Mouse (Mus musculus): ENCODE measurements at regions not wholly inside any gene's neighbourhood (a gene's known extent, or its start where the extent isn't known, plus 50 kb on each side); places are given as distances from the start of the nearest gene placed in this dataset.

GRCm38 (mm10) chr6:36248219-36248618 lies 139.7 kb upstream of the Chrm2 start:
- no peaks in the 10 kb centered on the region for H3K36me3 ChIP-seq (ENCODE audit: control insufficient read depth, insufficient read depth, low read length, poor library complexity, severe bottlenecking)
- H3K9me3 ChIP-seq (ENCODE audit: control insufficient read depth, insufficient read depth, low read depth, low read length), result no peaks in the 10 kb centered on the region
- no peaks in the 10 kb centered on the region for H3K4me1 ChIP-seq (ENCODE audit: control insufficient read depth in 2 of 2, insufficient read depth in 2 of 2, low read length in 2 of 2, poor library complexity in 1 of 2)
- H3K4me3 ChIP-seq (ENCODE audit: insufficient read depth in 1 of 2, low read depth in 1 of 2, low read length in 2 of 2, poor library complexity in 1 of 2, severe bottlenecking in 1 of 2), result no peak overlapping the region
- DNase-seq (ENCODE audit: low read depth, low spot score), result no peak
- no peak overlapping the region for H3K27ac ChIP-seq (ENCODE audit: insufficient read depth, low read depth, low read length, poor library complexity, severe bottlenecking)
- TF ChIP-seq ZNF384 (IDR thresholded peaks at IDR 0.05; ENCODE audit: low read depth, low read length), result no peak
- no peak for TF ChIP-seq CHD2 (IDR thresholded peaks at IDR 0.05; ENCODE audit: low read depth, low read length)
- no peak for TF ChIP-seq ZC3H11A (IDR thresholded peaks at IDR 0.05; ENCODE audit: borderline replicate concordance, low read depth, low read length)
- no peak for TF ChIP-seq MAFK (IDR thresholded peaks at IDR 0.05; ENCODE audit: insufficient read depth, low read depth, low read length)
- TF ChIP-seq HCFC1 (IDR thresholded peaks at IDR 0.05; ENCODE audit: borderline replicate concordance, insufficient read depth, low read length), result no peak
- in situ Hi-C loops (cut with MboI; ENCODE audit: low sequenced_read_pairs in 2 of 2, unreplicated experiment in 2 of 2), result no loop called here
- no peak overlapping the region for H3K9ac ChIP-seq (ENCODE audit: insufficient read depth, low read depth, low read length, poor library complexity, severe bottlenecking)

DNA sequence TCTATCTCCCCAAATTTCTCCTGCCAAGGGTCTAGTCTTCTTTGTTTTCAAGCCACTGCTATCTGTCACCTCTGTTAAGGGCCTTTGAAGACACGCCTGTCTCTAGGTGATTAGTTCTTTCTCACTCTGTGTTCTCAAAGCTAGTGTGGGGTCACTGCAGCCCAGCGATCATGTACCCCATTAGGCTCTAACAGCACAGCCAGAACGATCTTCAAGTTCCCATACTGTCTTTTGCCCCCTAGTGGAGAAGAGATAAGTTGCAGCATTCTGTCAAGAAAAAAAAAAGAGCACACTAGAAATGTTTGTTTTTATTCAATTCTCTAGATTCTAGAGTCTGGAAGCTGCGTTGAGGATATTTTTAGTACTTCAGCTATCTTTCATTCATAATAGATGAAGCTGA lies 138.8 kb upstream of the Chrm2 start:
- Histone ChIP-seq H3K9me3 (ENCODE audit: control insufficient read depth, insufficient read depth, low read depth, low read length) (no peaks in the 10 kb centered on the region), H3K27ac (ENCODE audit: insufficient read depth, low read depth, low read length, poor library complexity, severe bottlenecking) (no peak overlapping the region), H3K4me1 (ENCODE audit: control insufficient read depth in 2 of 2, insufficient read depth in 2 of 2, low read length in 2 of 2, poor library complexity in 1 of 2) (no peaks in the 10 kb centered on the region), H3K4me3 (ENCODE audit: insufficient read depth in 1 of 2, low read depth in 1 of 2, low read length in 2 of 2, poor library complexity in 1 of 2, severe bottlenecking in 1 of 2) (no peak overlapping the region), H3K36me3 (ENCODE audit: control insufficient read depth, insufficient read depth, low read length, poor library complexity, severe bottlenecking) (no peaks in the 10 kb centered on the region), H3K9ac (ENCODE audit: insufficient read depth, low read depth, low read length, poor library complexity, severe bottlenecking) (no peak overlapping the region)
- no peak for TF ChIP-seq CHD2 (IDR thresholded peaks at IDR 0.05; ENCODE audit: low read depth, low read length)
- TF ChIP-seq ZNF384 (IDR thresholded peaks at IDR 0.05; ENCODE audit: low read depth, low read length), result peak; percentile 79
- TF ChIP-seq HCFC1 (IDR thresholded peaks at IDR 0.05; ENCODE audit: borderline replicate concordance, insufficient read depth, low read length), result no peak
- TF ChIP-seq ZC3H11A (IDR thresholded peaks at IDR 0.05; ENCODE audit: borderline replicate concordance, low read depth, low read length), result no peak
- TF ChIP-seq MAFK (IDR thresholded peaks at IDR 0.05; ENCODE audit: insufficient read depth, low read depth, low read length), result no peak
- in situ Hi-C loops (cut with MboI; ENCODE audit: low sequenced_read_pairs in 2 of 2, unreplicated experiment in 2 of 2), result no loop called here
- peak; percentile 16 for DNase-seq (ENCODE audit: low read depth, low spot score)

GRCm38 (mm10) chr6:36266717-36267402 lies 121.0 kb upstream of the Chrm2 start:
- Histone ChIP-seq H3K9ac (ENCODE audit: insufficient read depth, low read depth, low read length, poor library complexity, severe bottlenecking) (no peak overlapping the region), H3K27ac (ENCODE audit: insufficient read depth, low read depth, low read length, poor library complexity, severe bottlenecking) (no peak overlapping the region), H3K4me3 (ENCODE audit: insufficient read depth in 1 of 2, low read depth in 1 of 2, low read length in 2 of 2, poor library complexity in 1 of 2, severe bottlenecking in 1 of 2) (no peak overlapping the region), H3K36me3 (ENCODE audit: control insufficient read depth, insufficient read depth, low read length, poor library complexity, severe bottlenecking) (no peaks in the 10 kb centered on the region), H3K9me3 (ENCODE audit: control insufficient read depth, insufficient read depth, low read depth, low read length) (no peaks in the 10 kb centered on the region), H3K4me1 (ENCODE audit: control insufficient read depth in 2 of 2, insufficient read depth in 2 of 2, low read length in 2 of 2, poor library complexity in 1 of 2) (no peaks in the 10 kb centered on the region)
- TF ChIP-seq MAFK (IDR thresholded peaks at IDR 0.05; ENCODE audit: insufficient read depth, low read depth, low read length) (no peak), ZNF384 (IDR thresholded peaks at IDR 0.05; ENCODE audit: low read depth, low read length) (no peak), CHD2 (IDR thresholded peaks at IDR 0.05; ENCODE audit: low read depth, low read length) (no peak), ZC3H11A (IDR thresholded peaks at IDR 0.05; ENCODE audit: borderline replicate concordance, low read depth, low read length) (no peak)
- in situ Hi-C loops (cut with MboI; ENCODE audit: low sequenced_read_pairs in 2 of 2, unreplicated experiment in 2 of 2), result no loop called here
- no peak for DNase-seq (ENCODE audit: low read depth, low spot score)

GRCm38 (mm10) chr6:36286664-36287063 lies 101.2 kb upstream of the Chrm2 start:
- in situ Hi-C loops (cut with MboI; ENCODE audit: low sequenced_read_pairs in 2 of 2, unreplicated experiment in 2 of 2), result no loop called here
- Histone ChIP-seq H3K9ac (ENCODE audit: insufficient read depth, low read depth, low read length, poor library complexity, severe bottlenecking) (no peak overlapping the region), H3K4me3 (ENCODE audit: insufficient read depth in 1 of 2, low read depth in 1 of 2, low read length in 2 of 2, poor library complexity in 1 of 2, severe bottlenecking in 1 of 2) (no peak overlapping the region), H3K27ac (ENCODE audit: insufficient read depth, low read depth, low read length, poor library complexity, severe bottlenecking) (no peak overlapping the region), H3K36me3 (ENCODE audit: control insufficient read depth, insufficient read depth, low read length, poor library complexity, severe bottlenecking) (no peaks in the 10 kb centered on the region), H3K4me1 (ENCODE audit: control insufficient read depth in 2 of 2, insufficient read depth in 2 of 2, low read length in 2 of 2, poor library complexity in 1 of 2) (no peaks in the 10 kb centered on the region), H3K9me3 (ENCODE audit: control insufficient read depth, insufficient read depth, low read depth, low read length) (no peaks in the 10 kb centered on the region)
- DNase-seq (ENCODE audit: low read depth, low spot score), result no peak
- TF ChIP-seq CHD2 (IDR thresholded peaks at IDR 0.05; ENCODE audit: low read depth, low read length), result no peak
- no peak for TF ChIP-seq HCFC1 (IDR thresholded peaks at IDR 0.05; ENCODE audit: borderline replicate concordance, insufficient read depth, low read length)
- TF ChIP-seq ZNF384 (IDR thresholded peaks at IDR 0.05; ENCODE audit: low read depth, low read length), result no peak
- no peak for TF ChIP-seq ZC3H11A (IDR thresholded peaks at IDR 0.05; ENCODE audit: borderline replicate concordance, low read depth, low read length)
- TF ChIP-seq MAFK (IDR thresholded peaks at IDR 0.05; ENCODE audit: insufficient read depth, low read depth, low read length), result no peak
